Mouse (Mus musculus) forebrain, embryonic 13.5 days (tissue): ENCODE measurements around the gene Atp8a1. TPM values are rescaled to one million over a fixed set of nuclear protein-coding genes. Genes with fewer than 3 reads are reported as not detected.

Source experiments
- ATAC-seq: fragments of 200-750 bp; cut with Nextera tagmentation; 2 replicates; pipeline ENCODE4 v1.8.0; 2017
- H3K27ac ChIP-seq: fragments of 300-500 bp; sonication (generic); 2 replicates; pipeline ENCODE4 v1.5.1; 2015; ENCODE audit warnings: inconsistent platforms, mild to moderate bottlenecking, moderate library complexity
- H3K27me3 ChIP-seq: fragments of 300-500 bp; sonication (generic); 2 replicates; pipeline ENCODE4 v1.6.1; 2015; ENCODE audit warnings: mild to moderate bottlenecking, inconsistent platforms
- H3K36me3 ChIP-seq: fragments of 300-500 bp; sonication (generic); 2 replicates; pipeline ENCODE4 v1.6.1; 2015; ENCODE audit warnings: mild to moderate bottlenecking, inconsistent platforms; ENCODE audit not compliant: poor library complexity, severe bottlenecking
- H3K4me1 ChIP-seq: fragments of 300-500 bp; sonication (generic); 2 replicates; pipeline ENCODE4 v1.6.1; 2015; ENCODE audit warnings: inconsistent platforms
- H3K4me2 ChIP-seq: fragments of 300-500 bp; sonication (generic); 2 replicates; pipeline ENCODE4 v1.6.1; 2015; ENCODE audit warnings: inconsistent platforms, mild to moderate bottlenecking, moderate library complexity
- H3K4me3 ChIP-seq: fragments of 300-500 bp; sonication (generic); 2 replicates; pipeline ENCODE4 v1.5.1; 2015; ENCODE audit warnings: mild to moderate bottlenecking, inconsistent platforms
- H3K9ac ChIP-seq: fragments of 300-500 bp; sonication (generic); 2 replicates; pipeline ENCODE4 v1.6.1; 2015; ENCODE audit warnings: mild to moderate bottlenecking, inconsistent platforms
- H3K9me3 ChIP-seq: fragments of 300-500 bp; sonication (generic); replicated peaks from 2 replicates; pipeline ENCODE4 v1.6.1; 2016; ENCODE audit warnings: inconsistent platforms
- WGBS: fragments of 180-500 bp; shearing (Covaris S2); methylation state at CpG from one replicate; pipeline ENCODE4 v1.1.7; 2015; 5-methylcytosine and 5-hydroxymethylcytosine counted together
- polyA plus RNA-seq: library from polyadenylated mRNA; unstranded; fragments of >200 nt; fragmentation: Nextera tagmentation; extraction: Ambion mirVana; gene quantifications from 2 replicates; pipeline ENCODE4 v1.2.1, GENCODE M21; 2015

Atp8a1 gene
- 18.0 and 22.6 TPM in 2 replicates for polyA plus RNA-seq

DNA sequence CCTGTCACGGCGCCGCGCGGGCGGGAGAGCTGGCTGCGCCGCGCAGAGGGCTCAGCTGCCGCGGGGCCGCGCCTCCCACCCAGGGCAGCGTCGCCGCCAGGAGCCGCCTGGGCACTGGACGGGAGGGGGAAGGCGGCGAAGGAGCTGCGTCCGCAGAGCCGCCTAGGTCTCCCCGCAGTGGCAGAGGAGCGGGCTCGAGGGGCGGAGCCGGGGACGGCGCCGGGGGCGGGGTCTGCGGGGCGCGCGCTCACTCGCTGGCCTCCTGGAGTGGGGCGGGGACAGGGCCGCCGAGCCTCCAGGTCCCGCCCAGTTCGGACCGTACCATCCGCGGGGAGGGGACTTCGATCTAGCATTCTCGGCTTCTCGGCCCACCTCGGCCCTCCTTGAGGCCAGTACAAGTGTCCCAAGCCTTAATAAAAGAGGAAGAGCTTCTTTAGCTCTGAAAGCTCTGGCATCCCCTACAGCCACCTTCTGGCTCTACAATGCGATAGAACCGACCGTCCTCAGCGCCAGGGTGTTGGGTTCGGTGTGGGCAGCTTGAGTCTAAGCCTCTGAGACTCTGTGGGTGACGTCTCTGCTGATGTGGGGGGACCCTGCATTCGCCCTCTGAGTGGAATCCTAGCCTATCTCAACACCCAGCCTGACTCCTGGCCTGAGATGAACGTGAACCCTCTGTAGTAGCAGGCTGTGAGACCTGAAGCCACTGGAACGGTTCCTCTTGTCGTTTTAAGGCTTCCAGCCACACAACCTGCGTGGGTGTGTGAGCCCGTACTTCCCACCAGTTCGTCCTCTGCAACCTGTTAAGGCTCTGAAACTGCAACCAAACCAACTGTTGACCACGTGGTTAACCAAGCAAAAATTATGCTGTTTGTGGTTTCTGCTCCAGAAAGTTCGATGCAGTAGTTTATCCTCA, at the start of gene Atp8a1:
Gene Atp8a1 (minus strand): TSS at position 182 of the 913 bp plus-strand sequence.
- peak within 1 kb of the TSS; percentile 67 for H3K4me3 ChIP-seq
- H3K36me3 ChIP-seq: no peaks in the 10 kb centered on the region
- H3K27me3 ChIP-seq: no peaks in the 10 kb centered on the region
- H3K4me2 ChIP-seq: peak within 1 kb of the TSS; percentile 80
- no peaks in the 10 kb centered on the region for H3K9me3 ChIP-seq
- peak within 1 kb of the TSS; percentile 81 for H3K27ac ChIP-seq
- peak; percentile 96 for ATAC-seq
- H3K9ac ChIP-seq: peak within 1 kb of the TSS; percentile 77
- 1% methylated on average over 34 of the region's 64 CpGs for WGBS
- H3K4me1 ChIP-seq: peaks cover 45% of the 10 kb centered on the region

DNA sequence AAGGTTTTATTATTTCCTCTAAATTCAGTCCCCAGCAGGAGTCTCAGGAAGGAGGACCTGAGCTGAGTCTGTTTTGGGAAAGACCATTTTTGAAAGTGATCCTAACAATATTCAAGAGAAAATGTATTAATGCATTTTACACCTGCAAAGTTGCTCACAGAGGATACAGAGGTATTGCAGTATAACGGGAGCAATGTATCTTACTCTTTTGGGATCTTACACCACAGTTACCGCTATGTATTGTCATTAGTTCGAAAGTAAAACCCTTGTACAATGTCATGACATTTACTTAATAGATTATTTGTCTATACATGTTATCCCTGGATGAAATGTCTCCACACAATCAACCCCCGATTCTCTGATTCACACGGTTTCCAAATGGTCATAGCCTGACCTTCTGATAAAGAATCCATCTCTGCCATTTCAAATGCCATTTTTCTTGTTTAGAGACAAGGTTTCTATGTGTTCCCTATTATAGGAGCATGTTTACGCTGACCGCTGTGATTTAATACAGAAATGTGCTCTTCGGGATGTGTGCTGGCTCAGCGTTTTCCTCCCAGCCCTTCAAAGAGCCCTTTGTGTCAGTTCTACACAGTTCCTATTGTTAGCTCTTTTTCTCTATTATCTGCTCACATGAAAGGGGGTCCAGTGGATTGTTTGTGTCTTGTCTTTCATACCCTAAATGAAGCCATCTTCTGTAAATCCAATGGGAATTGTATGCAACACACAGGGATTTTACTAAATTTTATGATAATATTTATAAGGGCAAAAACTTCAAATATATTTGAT, 37.4 kb upstream of the Atp8a1 start:
- no peaks in the 10 kb centered on the region for H3K9me3 ChIP-seq
- no peak overlapping the region for H3K27ac ChIP-seq
- H3K4me3 ChIP-seq: no peak overlapping the region
- H3K4me1 ChIP-seq: no peaks in the 10 kb centered on the region
- H3K4me2 ChIP-seq: no peak overlapping the region
- no peaks in the 10 kb centered on the region for H3K36me3 ChIP-seq
- WGBS: 40% methylated on average over 9 of the region's 9 CpGs
- H3K9ac ChIP-seq: no peak overlapping the region
- no peaks in the 10 kb centered on the region for H3K27me3 ChIP-seq
- 0 out of 2 replicates have a peak, but pooled peaks have one; percentile 48 for ATAC-seq

DNA sequence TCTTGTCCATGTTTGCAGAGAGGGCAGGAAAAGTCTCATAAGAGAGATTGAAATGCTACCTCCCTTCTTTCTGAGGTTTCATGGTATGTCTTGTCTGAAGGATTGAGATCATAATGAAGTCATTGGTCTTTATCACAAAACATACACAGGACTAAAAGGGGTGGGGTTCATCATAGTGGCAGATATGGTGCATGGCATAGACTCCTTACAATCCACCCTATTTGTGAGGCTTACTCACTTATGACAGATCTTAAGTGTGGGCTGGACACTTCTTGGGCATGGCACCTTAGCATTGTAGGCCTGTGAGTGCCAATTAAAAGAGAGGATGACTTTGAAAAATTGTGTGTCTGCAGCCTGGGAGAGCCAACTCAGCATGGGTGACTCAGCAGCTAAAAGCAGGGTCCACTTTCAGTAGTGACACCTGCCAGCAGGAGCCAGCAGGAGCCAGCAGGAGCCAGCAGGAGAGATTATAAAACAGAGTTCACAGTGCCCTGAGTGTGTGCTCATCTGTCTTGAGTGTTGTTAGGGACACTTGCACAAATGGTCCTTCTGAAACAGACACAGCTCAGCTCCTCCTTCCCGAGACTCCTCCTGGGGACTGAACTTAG, 36.4 kb upstream of the Atp8a1 start:
- no peak for ATAC-seq

DNA sequence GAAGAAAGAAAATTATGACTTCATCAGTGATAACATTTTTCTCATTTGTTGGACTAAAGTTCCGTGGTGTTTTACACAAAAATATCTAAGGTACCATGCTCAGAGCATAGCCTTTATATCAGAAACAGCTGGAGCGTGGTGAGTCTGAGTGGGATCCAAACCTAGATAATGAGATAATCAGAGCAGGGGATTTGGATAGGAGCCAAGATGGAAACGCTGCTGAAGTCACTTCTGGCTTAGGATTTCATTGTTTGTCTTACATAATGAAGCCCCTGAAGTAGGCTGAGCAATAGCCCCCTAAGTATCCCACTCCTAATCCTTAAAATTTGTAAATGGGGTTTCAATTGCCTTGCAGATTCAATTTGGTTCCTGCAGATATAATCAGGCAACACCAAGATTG, 24.2 kb upstream of the Atp8a1 start:
- Histone ChIP-seq H3K9ac (no peak overlapping the region), H3K4me2 (no peak overlapping the region), H3K27me3 (no peaks in the 10 kb centered on the region), H3K4me3 (no peak overlapping the region), H3K4me1 (0 out of 2 replicates have a peak, but pooled peaks cover 10% of the 10 kb centered on the region), H3K27ac (no peak overlapping the region), H3K9me3 (no peaks in the 10 kb centered on the region), H3K36me3 (no peaks in the 10 kb centered on the region)
- 19% methylated on average over 3 of the region's 3 CpGs for WGBS
- ATAC-seq: peak; percentile 58; the same call in 1 of the 2 replicates

More for the DNA sequence above, 36.4 kb upstream of the Atp8a1 start:
- Histone ChIP-seq H3K27me3 (no peaks in the 10 kb centered on the region), H3K4me3 (no peak overlapping the region), H3K4me1 (no peaks in the 10 kb centered on the region), H3K27ac (no peak overlapping the region), H3K9ac (no peak overlapping the region), H3K36me3 (no peaks in the 10 kb centered on the region), H3K4me2 (no peak overlapping the region), H3K9me3 (no peaks in the 10 kb centered on the region)
- WGBS: 86% methylated on average over 1 of the region's 1 CpGs

DNA sequence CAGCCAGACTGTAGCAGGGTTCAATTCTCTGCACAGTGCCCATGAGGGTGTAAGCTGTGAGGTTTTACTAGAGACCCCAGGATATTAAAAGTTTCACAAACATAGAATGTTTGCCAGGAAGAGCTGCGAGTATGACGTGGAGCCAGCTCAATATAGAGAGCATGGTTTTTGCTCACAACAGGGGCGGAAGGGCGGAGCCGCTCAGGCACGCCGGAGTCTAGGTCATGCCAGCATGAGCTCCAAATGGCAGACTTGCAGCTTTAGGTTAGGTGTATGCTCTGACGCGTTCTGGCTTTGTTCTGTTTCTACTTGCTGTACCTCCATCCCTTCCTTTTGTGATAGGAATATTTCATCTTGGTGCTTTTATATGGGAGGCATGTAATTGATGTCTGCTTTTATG, 19.0 kb upstream of the Atp8a1 start:
- no peak overlapping the region for H3K9ac ChIP-seq
- 80% methylated on average over 9 of the region's 9 CpGs for WGBS
- no peak overlapping the region for H3K4me2 ChIP-seq
- H3K27me3 ChIP-seq: no peaks in the 10 kb centered on the region
- H3K36me3 ChIP-seq: no peaks in the 10 kb centered on the region
- ATAC-seq: no peak
- H3K4me1 ChIP-seq: peaks cover 19% of the 10 kb centered on the region; the same call in 1 of the 2 replicates
- no peak overlapping the region for H3K4me3 ChIP-seq
- H3K9me3 ChIP-seq: no peaks in the 10 kb centered on the region
- H3K27ac ChIP-seq: no peak overlapping the region

DNA sequence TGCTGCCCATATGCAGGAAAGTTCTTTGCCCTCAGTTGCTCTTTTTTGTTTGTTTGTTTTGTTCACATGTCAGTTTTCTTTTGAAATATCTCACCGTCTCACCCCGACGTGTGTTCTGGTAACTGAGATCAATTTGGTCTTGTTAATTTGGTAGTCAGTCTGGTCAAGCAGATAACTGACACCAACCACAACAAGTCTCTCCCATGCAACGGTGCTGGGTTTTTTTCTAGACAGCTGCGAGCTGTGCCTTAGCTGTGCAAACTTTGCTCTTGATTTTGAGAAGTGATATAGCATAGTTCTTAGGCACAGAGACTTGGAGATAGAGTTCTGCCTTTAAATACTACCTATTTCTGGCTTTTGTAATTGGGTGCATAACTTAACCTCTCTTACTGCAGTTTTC, 18.4 kb upstream of the Atp8a1 start:
- no peak overlapping the region for H3K9ac ChIP-seq
- no peaks in the 10 kb centered on the region for H3K27me3 ChIP-seq
- H3K4me3 ChIP-seq: no peak overlapping the region
- H3K9me3 ChIP-seq: no peaks in the 10 kb centered on the region
- no peaks in the 10 kb centered on the region for H3K36me3 ChIP-seq
- ATAC-seq: no peak
- no peak overlapping the region for H3K4me2 ChIP-seq
- WGBS: 68% methylated on average over 5 of the region's 5 CpGs
- peaks cover 19% of the 10 kb centered on the region; the same call in 1 of the 2 replicates for H3K4me1 ChIP-seq
- H3K27ac ChIP-seq: no peak overlapping the region

DNA sequence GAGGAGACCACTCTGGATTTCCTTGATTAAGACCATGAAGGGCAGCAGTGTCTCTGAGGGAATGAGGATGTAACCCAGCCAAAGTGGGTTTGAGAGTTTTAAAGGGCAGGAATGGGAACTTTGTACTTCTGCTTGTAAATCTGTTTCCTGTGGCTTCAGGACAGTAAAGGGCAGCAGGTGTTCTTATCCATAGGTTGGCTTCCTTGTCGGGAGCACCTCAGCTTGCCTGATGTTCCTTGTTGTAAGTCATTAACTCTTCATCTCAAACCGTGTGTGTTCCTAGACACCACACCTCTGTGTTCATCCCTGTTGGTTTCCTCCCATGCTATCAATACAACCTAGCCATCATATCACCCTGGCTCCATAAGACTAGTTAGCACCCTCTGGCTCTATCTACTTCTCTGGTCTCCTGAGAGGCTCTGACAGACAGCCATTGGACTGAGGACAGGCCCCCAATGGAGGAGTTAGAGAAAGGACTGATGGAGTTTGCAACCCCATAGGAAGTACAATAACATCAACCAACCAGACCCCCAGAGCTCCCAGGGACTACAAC, 17.4 kb upstream of the Atp8a1 start:
- Histone ChIP-seq H3K36me3 (no peaks in the 10 kb centered on the region), H3K4me1 (peaks cover 18% of the 10 kb centered on the region; the same call in 1 of the 2 replicates), H3K4me2 (peak overlapping the region; percentile 26; the same call in 1 of the 2 replicates), H3K4me3 (no peak overlapping the region), H3K27me3 (no peaks in the 10 kb centered on the region), H3K9me3 (no peaks in the 10 kb centered on the region), H3K9ac (no peak overlapping the region), H3K27ac (no peak overlapping the region)
- no peak for ATAC-seq
- WGBS: 83% methylated on average over 2 of the region's 2 CpGs

DNA sequence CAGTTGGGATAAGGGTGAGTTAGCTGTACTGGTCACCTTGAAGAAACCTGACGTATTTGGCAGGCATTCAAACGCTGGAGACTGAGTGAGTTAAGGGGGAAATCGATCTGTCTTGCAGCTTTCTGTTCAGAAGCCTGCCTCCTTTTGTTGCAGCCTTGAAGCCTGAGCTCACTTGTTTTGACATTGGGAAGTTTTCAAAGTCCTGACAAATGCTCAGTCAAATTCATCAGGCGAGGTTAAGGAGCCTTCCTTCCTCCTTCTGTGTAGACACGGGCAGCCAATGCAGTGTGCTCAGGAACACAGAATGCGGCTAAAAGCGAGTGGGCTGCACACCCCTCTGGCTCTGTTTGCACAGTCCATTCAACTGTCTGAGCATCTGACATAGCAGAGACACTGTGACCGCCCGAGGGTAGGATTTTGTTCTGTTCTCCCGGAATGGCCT, 16.7 kb upstream of the Atp8a1 start:
- no peak overlapping the region for H3K4me3 ChIP-seq
- H3K4me2 ChIP-seq: peak overlapping the region; percentile 26; the same call in 1 of the 2 replicates
- no peak overlapping the region for H3K9ac ChIP-seq
- H3K4me1 ChIP-seq: peaks cover 14% of the 10 kb centered on the region; the same call in 1 of the 2 replicates
- no peaks in the 10 kb centered on the region for H3K27me3 ChIP-seq
- WGBS: 31% methylated on average over 10 of the region's 10 CpGs
- H3K36me3 ChIP-seq: no peaks in the 10 kb centered on the region
- ATAC-seq: peak; percentile 72
- no peak overlapping the region for H3K27ac ChIP-seq
- no peaks in the 10 kb centered on the region for H3K9me3 ChIP-seq

DNA sequence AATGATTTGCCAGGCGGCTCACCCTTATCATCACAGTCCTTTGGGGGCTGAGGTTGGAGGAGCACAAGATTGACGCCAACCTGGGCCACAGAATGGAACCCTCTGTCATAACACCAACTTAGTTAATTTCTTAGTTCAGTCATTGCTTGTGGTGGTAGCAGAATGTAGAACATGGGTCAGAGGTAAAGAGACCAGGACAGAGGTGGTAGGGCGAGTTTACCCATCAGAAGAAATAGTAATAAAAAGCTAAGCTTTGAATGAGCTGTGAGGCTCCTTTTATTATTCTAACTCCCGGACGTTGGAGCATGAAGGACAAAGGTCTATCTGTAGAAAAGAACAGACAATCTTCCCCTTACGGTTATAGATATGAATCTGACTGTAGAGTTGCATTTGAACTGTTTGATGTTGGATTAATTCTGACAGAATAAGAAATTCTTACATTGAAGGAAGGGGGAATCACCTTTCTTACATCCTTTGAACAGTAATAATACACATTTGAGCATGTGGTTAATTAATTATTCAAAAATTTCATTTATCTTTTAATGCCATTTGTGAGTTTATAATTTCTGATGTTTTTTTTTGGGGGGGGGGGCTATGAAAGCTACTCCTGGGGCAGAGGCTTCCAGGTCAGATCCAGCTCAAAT, 7.9 kb upstream of the Atp8a1 start:
- Histone ChIP-seq H3K4me3 (no peak overlapping the region), H3K27me3 (no peaks in the 10 kb centered on the region), H3K4me2 (no peak overlapping the region), H3K4me1 (no peaks in the 10 kb centered on the region), H3K9ac (no peak overlapping the region), H3K9me3 (no peaks in the 10 kb centered on the region), H3K36me3 (no peaks in the 10 kb centered on the region), H3K27ac (no peak overlapping the region)
- 85% methylated on average over 6 of the region's 6 CpGs for WGBS
- ATAC-seq: no peak

DNA sequence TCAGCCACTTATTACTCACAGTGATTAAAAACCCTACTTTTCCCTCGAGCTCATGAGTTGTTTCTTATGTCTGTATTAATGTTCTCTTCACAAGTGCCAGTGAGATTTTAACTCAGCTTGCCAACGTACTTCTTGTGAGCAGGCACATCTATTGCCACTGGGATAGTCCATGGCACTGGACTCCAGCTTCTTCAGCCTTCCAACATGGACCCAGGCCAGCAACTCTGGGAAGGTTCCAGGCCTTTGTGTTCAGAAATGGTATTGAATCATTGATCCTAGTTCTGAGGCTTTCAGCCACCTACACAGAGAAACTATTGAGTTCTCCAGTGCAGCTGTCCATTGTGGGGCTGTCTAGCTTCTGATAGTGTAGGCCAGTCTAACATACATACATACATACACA, 5.6 kb upstream of the Atp8a1 start:
- Histone ChIP-seq H3K4me3 (no peak overlapping the region), H3K36me3 (no peaks in the 10 kb centered on the region), H3K27ac (no peak overlapping the region), H3K27me3 (no peaks in the 10 kb centered on the region), H3K4me1 (peaks cover 5% of the 10 kb centered on the region; the same call in 1 of the 2 replicates), H3K4me2 (no peak overlapping the region), H3K9me3 (no peaks in the 10 kb centered on the region), H3K9ac (no peak overlapping the region)
- ATAC-seq: no peak
- WGBS: 70% methylated on average over 2 of the region's 2 CpGs

DNA sequence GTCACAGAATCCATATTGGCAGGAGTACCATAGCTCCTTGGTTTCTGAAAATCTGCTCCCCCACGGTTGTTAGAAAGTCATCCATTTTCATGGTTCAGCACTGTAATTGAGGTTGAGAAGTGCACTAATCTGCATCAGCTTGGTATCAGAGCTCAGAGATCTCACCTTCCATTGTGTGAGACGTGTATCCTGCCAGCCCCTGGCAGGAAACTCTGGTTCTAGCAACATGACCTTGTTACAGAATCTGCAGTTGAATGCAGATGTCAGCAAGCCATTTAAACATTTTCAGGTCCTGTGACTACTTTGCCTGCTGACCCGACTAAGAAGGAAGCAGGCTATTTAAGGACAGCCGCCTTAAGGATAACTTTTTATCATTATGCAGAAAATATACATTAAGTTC, 2.2 kb upstream of the Atp8a1 start:
- Histone ChIP-seq H3K4me3 (no peak overlapping the region), H3K4me1 (peaks cover 26% of the 10 kb centered on the region), H3K27ac (no peak overlapping the region), H3K4me2 (no peak overlapping the region), H3K36me3 (no peaks in the 10 kb centered on the region), H3K9ac (no peak overlapping the region), H3K9me3 (no peaks in the 10 kb centered on the region), H3K27me3 (no peaks in the 10 kb centered on the region)
- 75% methylated on average over 4 of the region's 4 CpGs for WGBS
- ATAC-seq: no peak
